Mouse (Mus musculus) C2C12 (cell line): Measurements from ENCODE around the gene Eef1g. TPM values are rescaled to one million over a fixed set of nuclear protein-coding genes. Genes with fewer than 3 reads are reported as not detected.

Experiments
- H3K27me3 ChIP-seq: one replicate; pipeline ENCODE4 v1.6.1; 2011; ENCODE audit not compliant: control insufficient read depth, insufficient read depth, insufficient read length
- H3K36me3 ChIP-seq: one replicate; pipeline ENCODE4 v1.6.1; 2011; ENCODE audit not compliant: control insufficient read depth, insufficient read depth
- H3K4me3 ChIP-seq: one replicate; pipeline ENCODE4 v1.5.1; 2011; ENCODE audit warnings: mild to moderate bottlenecking, control low read depth; ENCODE audit not compliant: poor library complexity, insufficient read depth, severe bottlenecking
- H3K79me2 ChIP-seq: one replicate; pipeline ENCODE4 v1.6.1; 2011; ENCODE audit not compliant: control insufficient read depth, insufficient read depth
- H3K79me3 ChIP-seq: one replicate; pipeline ENCODE4 v1.6.1; 2011; ENCODE audit warnings: low read depth, control low read depth
- H3ac ChIP-seq: one replicate; pipeline ENCODE3; 2011; ENCODE audit warnings: low read depth; ENCODE audit not compliant: control insufficient read depth, insufficient read length
- CEBPB ChIP-seq: IDR thresholded peaks from one replicate; pipeline ENCODE4 v1.6.1; 2011; ENCODE audit warnings: low read depth, mild to moderate bottlenecking, control low read depth, moderate library complexity
- CTCF ChIP-seq: IDR thresholded peaks from one replicate; pipeline ENCODE4 v1.5.1; 2011; ENCODE audit not compliant: control insufficient read depth, insufficient read depth, insufficient read length
- FOSL1 ChIP-seq: IDR thresholded peaks from one replicate; pipeline ENCODE4 v1.8.0; 2011; ENCODE audit warnings: mild to moderate bottlenecking, low read length; ENCODE audit not compliant: poor library complexity, insufficient read depth, severe bottlenecking
- MAX ChIP-seq: IDR thresholded peaks from one replicate; pipeline ENCODE4 v1.6.1; 2011; ENCODE audit warnings: mild to moderate bottlenecking, control low read depth
- MYOD1 ChIP-seq: IDR thresholded peaks from one replicate; pipeline ENCODE4 v1.6.1; 2011; ENCODE audit warnings: low read depth; ENCODE audit not compliant: control insufficient read depth, insufficient read length
- MYOG ChIP-seq: IDR thresholded peaks from one replicate; pipeline ENCODE4 v1.6.1; 2011; ENCODE audit not compliant: control insufficient read depth, insufficient read length; ENCODE audit errors: extremely low read depth
- USF1 ChIP-seq: IDR thresholded peaks from one replicate; pipeline ENCODE4 v1.6.1; 2011; ENCODE audit warnings: low read depth, mild to moderate bottlenecking, control low read depth, moderate library complexity
- polyA plus RNA-seq: library from polyadenylated mRNA; unstranded; fragments of >200 nt; fragmentation: generic; extraction: Trizol; gene quantifications from one replicate; pipeline ENCODE4 v1.2.1, GENCODE M21; 2012; ENCODE audit warnings: missing spikeins

Gene Eef1g
- polyA plus RNA-seq, 1 experiment, result 1,028 TPM

DNA sequence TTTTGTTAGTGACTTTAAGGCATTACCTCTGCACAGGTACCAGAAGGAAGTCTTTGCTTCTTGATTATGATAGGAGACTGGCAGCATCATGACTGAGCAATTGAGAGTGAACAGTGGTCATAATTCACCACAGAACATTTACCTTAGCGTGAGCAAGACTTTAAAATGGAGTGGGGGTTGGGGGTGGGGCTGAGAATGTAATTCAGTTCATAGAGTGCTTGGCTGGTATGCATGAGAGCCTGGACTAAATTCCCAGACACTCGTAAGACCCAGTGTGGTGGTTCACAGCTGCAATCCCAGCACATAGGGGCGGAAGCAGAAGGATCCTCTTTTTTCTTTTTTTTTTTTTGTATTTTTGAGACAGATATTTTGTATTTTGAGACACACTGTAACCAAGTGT is 52.5 kb downstream of the Eef1g start:
- Histone ChIP-seq H3K79me3 (peaks cover 15% of the 10 kb centered on the region), H3K4me3 (no peak overlapping the region), H3K36me3 (peaks cover 68% of the 10 kb centered on the region), H3K27me3 (no peaks in the 10 kb centered on the region), H3K79me2 (peaks cover 39% of the 10 kb centered on the region), H3ac (no peak overlapping the region)
- TF ChIP-seq MYOG (no peak), USF1 (no peak), MYOD1 (no peak), FOSL1 (no peak), CTCF (no peak), CEBPB (no peak), MAX (no peak)

DNA sequence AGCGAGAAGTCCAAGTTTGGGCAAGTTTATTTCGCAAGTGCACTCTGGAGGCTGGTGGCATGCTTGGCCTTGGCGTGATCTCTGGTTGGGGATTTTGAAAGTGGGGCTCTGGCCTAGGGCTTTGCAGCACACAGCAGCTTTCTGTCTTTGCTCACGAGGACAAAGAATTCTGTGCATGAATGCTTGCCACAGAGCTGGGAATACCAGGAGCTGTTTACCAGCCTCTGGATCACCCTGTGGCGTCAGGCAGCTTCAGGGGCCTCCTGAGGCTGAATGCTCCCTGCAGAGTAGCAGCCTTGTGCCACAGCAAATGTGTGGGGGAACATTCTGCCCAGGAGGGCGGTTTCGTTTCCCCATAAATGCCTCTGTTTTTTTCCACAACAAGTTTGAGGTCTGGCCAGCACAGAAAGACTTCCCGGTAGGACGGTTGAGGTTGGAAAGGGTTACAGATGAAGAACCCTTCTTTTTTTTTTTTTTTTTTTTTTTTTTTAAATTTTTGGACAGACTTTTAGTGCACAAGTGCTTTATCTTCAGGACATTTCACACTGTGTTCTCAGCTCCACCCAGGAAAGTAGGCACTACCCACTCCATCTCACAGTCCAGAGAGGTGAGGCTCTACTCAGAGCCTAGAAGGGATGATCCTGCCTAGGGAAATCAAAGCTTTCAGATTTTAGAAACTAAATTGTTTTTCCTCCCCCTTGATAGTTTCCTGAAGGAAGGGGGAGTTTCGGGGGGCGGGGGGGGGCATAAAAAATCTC is 56.4 kb downstream of the Eef1g start:
- Histone ChIP-seq H3K79me3 (no peaks in the 10 kb centered on the region), H3K36me3 (peaks cover 29% of the 10 kb centered on the region), H3K27me3 (no peaks in the 10 kb centered on the region), H3K4me3 (no peak overlapping the region), H3K79me2 (peaks cover 7% of the 10 kb centered on the region), H3ac (no peak overlapping the region)
- TF ChIP-seq CEBPB, result no peak
- TF ChIP-seq USF1, result no peak
- no peak for TF ChIP-seq MYOG
- TF ChIP-seq MAX, result no peak
- TF ChIP-seq CTCF, result no peak
- TF ChIP-seq FOSL1, result no peak

GRCm38 (mm10) chr19:9025562-9026257 is 58.9 kb downstream of the Eef1g start:
- TF ChIP-seq FOSL1 (no peak), CEBPB (no peak), MAX (no peak), MYOD1 (no peak), MYOG (no peak), USF1 (no peak), CTCF (no peak)
- no peaks in the 10 kb centered on the region for H3K79me3 ChIP-seq
- H3K27me3 ChIP-seq, result no peaks in the 10 kb centered on the region
- no peaks in the 10 kb centered on the region for H3K79me2 ChIP-seq
- H3ac ChIP-seq, result no peak overlapping the region
- H3K4me3 ChIP-seq, result no peak overlapping the region
- peaks cover 4% of the 10 kb centered on the region for H3K36me3 ChIP-seq

DNA sequence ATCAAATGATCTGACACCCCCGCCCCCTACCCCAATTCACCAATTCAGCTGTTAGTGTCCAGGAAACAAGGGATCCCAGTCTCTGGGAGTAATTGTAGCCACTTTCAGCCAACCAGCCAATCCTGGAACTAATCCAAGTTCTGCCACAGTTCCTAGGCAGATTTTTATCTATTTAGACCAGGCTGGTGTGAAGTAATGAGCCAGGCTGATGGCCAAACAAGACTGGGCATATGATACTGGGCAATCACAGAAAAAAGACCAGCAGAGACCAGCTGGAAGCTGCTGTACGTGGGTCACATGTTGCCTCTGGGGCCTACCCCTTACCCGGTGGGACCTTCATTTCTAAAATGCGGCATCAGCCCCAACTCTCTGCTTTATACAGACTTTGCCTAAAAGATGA is 59.8 kb downstream of the Eef1g start:
- no peaks in the 10 kb centered on the region for H3K27me3 ChIP-seq
- H3ac ChIP-seq, result no peak overlapping the region
- H3K79me3 ChIP-seq, result no peaks in the 10 kb centered on the region
- H3K36me3 ChIP-seq, result no peaks in the 10 kb centered on the region
- H3K79me2 ChIP-seq, result no peaks in the 10 kb centered on the region
- no peak overlapping the region for H3K4me3 ChIP-seq
- no peak for TF ChIP-seq FOSL1
- TF ChIP-seq USF1, result peak; percentile 39

DNA sequence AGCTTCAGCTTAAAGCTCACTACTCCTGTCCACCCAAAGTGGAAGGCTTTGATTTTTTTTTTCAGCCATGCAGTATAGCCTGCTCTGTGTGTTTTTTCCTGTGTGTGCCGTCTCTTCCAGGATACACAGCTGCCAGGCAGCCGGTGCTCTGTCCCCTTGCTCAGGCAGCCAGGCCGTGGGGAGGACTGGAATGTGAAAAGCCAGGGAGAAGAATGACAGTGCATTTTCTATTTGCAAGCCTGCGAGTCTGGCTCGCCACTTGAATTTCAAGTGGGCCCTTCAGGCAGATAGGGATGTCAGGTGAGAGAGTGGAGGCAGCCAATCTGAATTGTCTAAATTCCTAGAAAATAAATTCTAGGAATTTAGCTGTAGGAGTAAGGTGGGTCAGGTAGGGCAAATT is 61.0 kb downstream of the Eef1g start:
- Histone ChIP-seq H3K79me3 (no peaks in the 10 kb centered on the region), H3K27me3 (no peaks in the 10 kb centered on the region), H3ac (no peak overlapping the region), H3K36me3 (no peaks in the 10 kb centered on the region), H3K4me3 (no peak overlapping the region), H3K79me2 (no peaks in the 10 kb centered on the region)
- TF ChIP-seq MAX (no peak), CTCF (no peak), USF1 (no peak), MYOD1 (no peak), FOSL1 (no peak), CEBPB (no peak), MYOG (no peak)

Other genes with a start within 250 kb of the Eef1g start
- 207 TPM for gene Slc3a2, start 243.7 kb upstream of the Eef1g start, polyA plus RNA-seq
- gene Wdr74, start 231.2 kb upstream of the Eef1g start, polyA plus RNA-seq, result 116 TPM
- 1.7 TPM for gene 1700092M07Rik, start 226.3 kb upstream of the Eef1g start, polyA plus RNA-seq
- gene Stx5a, start 225.6 kb upstream of the Eef1g start, polyA plus RNA-seq, result 32.9 TPM
- 78.5 TPM for gene Nxf1, start 210.0 kb upstream of the Eef1g start, polyA plus RNA-seq
- gene Tmem223, start 196.0 kb upstream of the Eef1g start, polyA plus RNA-seq, result 58.2 TPM
- 28.7 TPM for gene Tmem179b, start 192.6 kb upstream of the Eef1g start, polyA plus RNA-seq
- gene Taf6l, start 180.6 kb upstream of the Eef1g start, polyA plus RNA-seq, result 28.5 TPM
- 178 TPM for gene Polr2g, start 168.5 kb upstream of the Eef1g start, polyA plus RNA-seq
- gene Zbtb3, start 164.5 kb upstream of the Eef1g start, polyA plus RNA-seq, result 3.6 TPM
- 17.7 TPM for gene Ttc9c, start 147.7 kb upstream of the Eef1g start, polyA plus RNA-seq
- 45.5 TPM for gene Hnrnpul2, start 147.0 kb upstream of the Eef1g start, polyA plus RNA-seq
- gene AC129217.1, start 137.3 kb upstream of the Eef1g start, polyA plus RNA-seq, result 0.54 TPM
- 5.4 TPM for gene Bscl2, start 129.6 kb upstream of the Eef1g start, polyA plus RNA-seq
- 0.20 TPM for gene Gng3, start 127.8 kb upstream of the Eef1g start, polyA plus RNA-seq
- 0.25 TPM for gene Lrrn4cl, start 116.3 kb upstream of the Eef1g start, polyA plus RNA-seq
- gene Ubxn1, start 95.5 kb upstream of the Eef1g start, polyA plus RNA-seq, result 169 TPM
- gene Uqcc3, start 86.1 kb upstream of the Eef1g start, polyA plus RNA-seq, result 34.4 TPM
- gene Lbhd1, start 83.3 kb upstream of the Eef1g start, polyA plus RNA-seq, result 8.6 TPM
- gene Gm49403, start 83.1 kb upstream of the Eef1g start, polyA plus RNA-seq, result not detected
- gene 1810009A15Rik, start 78.2 kb upstream of the Eef1g start, polyA plus RNA-seq, result 175 TPM
- 0.61 TPM for gene Gm49416, start 78.1 kb upstream of the Eef1g start, polyA plus RNA-seq
- gene Ints5, start 74.0 kb upstream of the Eef1g start, polyA plus RNA-seq, result 48.0 TPM
- gene Ganab, start 69.0 kb upstream of the Eef1g start, polyA plus RNA-seq, result 117 TPM
- gene B3gat3, start 46.7 kb upstream of the Eef1g start, polyA plus RNA-seq, result 60.1 TPM
- 10.4 TPM for gene Rom1, start 37.7 kb upstream of the Eef1g start, polyA plus RNA-seq
- gene Eml3, start 37.5 kb upstream of the Eef1g start, polyA plus RNA-seq, result 28.7 TPM
- 109 TPM for gene Mta2, start 25.2 kb upstream of the Eef1g start, polyA plus RNA-seq
- 24.2 TPM for gene Tut1, start 13.2 kb upstream of the Eef1g start, polyA plus RNA-seq
- gene Ahnak, start 22.2 kb downstream of the Eef1g start, polyA plus RNA-seq, result 86.8 TPM
- not detected for gene Scgb1a1, start 120.9 kb downstream of the Eef1g start, polyA plus RNA-seq
- gene Asrgl1, start 168.6 kb downstream of the Eef1g start, polyA plus RNA-seq, result 4.1 TPM